Mouse (Mus musculus): ENCODE data around the gene Olfm1.

The Olfm1 gene

GRCm38 (mm10) chr2:28235129-28235528 is 42.3 kb downstream of the Olfm1 start:
- DNase-seq (ENCODE audit: low read depth, low spot score): no peak

- no peak for DNase-seq (ENCODE audit: low read depth, low spot score)
These were observed 43.7 kb downstream of the Olfm1 start for GRCm38 (mm10) chr2:28236447-28236846.

- no peak for DNase-seq (ENCODE audit: low read depth, low spot score)
These were observed 46.8 kb downstream of the Olfm1 start for GRCm38 (mm10) chr2:28239616-28240015.

GRCm38 (mm10) chr2:28240920-28241319 is 48.1 kb downstream of the Olfm1 start:
- no peak for DNase-seq (ENCODE audit: low read depth, low spot score)

GRCm38 (mm10) chr2:28241520-28242221 is 48.9 kb downstream of the Olfm1 start:
- DNase-seq (ENCODE audit: low read depth, low spot score): no peak

GRCm38 (mm10) chr2:28242222-28242543 is 49.4 kb downstream of the Olfm1 start:
- no peak for DNase-seq (ENCODE audit: low read depth, low spot score)

GRCm38 (mm10) chr2:28244667-28245395 is 52.0 kb downstream of the Olfm1 start:
- DNase-seq (ENCODE audit: low read depth, low spot score): peak; percentile 91

GRCm38 (mm10) chr2:28246110-28246653 is 53.4 kb downstream of the Olfm1 start:
- no peak for DNase-seq (ENCODE audit: low read depth, low spot score)

GRCm38 (mm10) chr2:28247098-28247497 is 54.3 kb downstream of the Olfm1 start:
- no peak for DNase-seq (ENCODE audit: low read depth, low spot score)

GRCm38 (mm10) chr2:28252554-28252953 is 59.8 kb downstream of the Olfm1 start:
- no peak for DNase-seq (ENCODE audit: low read depth, low spot score)

GRCm38 (mm10) chr2:28256029-28256428 is 63.2 kb downstream of the Olfm1 start:
- DNase-seq (ENCODE audit: low read depth, low spot score): peak; percentile 70

- no peak for DNase-seq (ENCODE audit: low read depth, low spot score)
These were observed 68.6 kb downstream of the Olfm1 start for GRCm38 (mm10) chr2:28261438-28261837.

- no peak for DNase-seq (ENCODE audit: low read depth, low spot score)
These were observed 75.0 kb downstream of the Olfm1 start for GRCm38 (mm10) chr2:28267776-28268275.

GRCm38 (mm10) chr2:28270561-28270960 is 77.8 kb downstream of the Olfm1 start:
- no peak for DNase-seq (ENCODE audit: low read depth, low spot score)

- DNase-seq (ENCODE audit: low read depth, low spot score): peak; percentile 91
These were observed 79.6 kb downstream of the Olfm1 start for GRCm38 (mm10) chr2:28272218-28272965.

GRCm38 (mm10) chr2:28274006-28274405 is 81.2 kb downstream of the Olfm1 start:
- DNase-seq (ENCODE audit: low read depth, low spot score): no peak

- no peak for DNase-seq (ENCODE audit: low read depth, low spot score)
These were observed 82.6 kb downstream of the Olfm1 start for GRCm38 (mm10) chr2:28275345-28275744.

GRCm38 (mm10) chr2:28278150-28278549 is 85.4 kb downstream of the Olfm1 start:
- DNase-seq (ENCODE audit: low read depth, low spot score): no peak

- no peak for DNase-seq (ENCODE audit: low read depth, low spot score)
These were observed 86.1 kb downstream of the Olfm1 start for GRCm38 (mm10) chr2:28278853-28279252.

Measured in telencephalon, adult 2 months (tissue).